Mouse (Mus musculus) heart, embryonic 15.5 days (tissue): Measurements from ENCODE around the gene Kif18b. TPM values are rescaled to one million over a fixed set of nuclear protein-coding genes. Genes with fewer than 3 reads are reported as not detected.

Source experiments
- ATAC-seq: fragments of 200-750 bp; cut with Nextera tagmentation; replicated peaks from 2 replicates; pipeline ENCODE4 v1.8.0; 2017; ENCODE audit warnings: low read depth, moderate TSS enrichment; ENCODE audit not compliant: insufficient number of reproducible peaks, insufficient read depth, low FRiP score
- H3K27ac ChIP-seq: fragments of 300-500 bp; sonication (generic); 2 replicates; pipeline ENCODE4 v1.5.1; 2015; ENCODE audit warnings: mild to moderate bottlenecking, inconsistent platforms
- H3K27me3 ChIP-seq: fragments of 300-500 bp; sonication (generic); 2 replicates; pipeline ENCODE4 v1.6.1; 2015; ENCODE audit warnings: inconsistent platforms
- H3K36me3 ChIP-seq: fragments of 300-500 bp; sonication (generic); 2 replicates; pipeline ENCODE4 v1.6.1; 2015; ENCODE audit warnings: mild to moderate bottlenecking, inconsistent platforms
- H3K4me1 ChIP-seq: fragments of 300-500 bp; sonication (generic); replicated peaks from 2 replicates; pipeline ENCODE4 v1.6.1; 2015; ENCODE audit warnings: inconsistent platforms
- H3K4me2 ChIP-seq: fragments of 300-500 bp; sonication (generic); 2 replicates; pipeline ENCODE4 v1.6.1; 2015; ENCODE audit warnings: inconsistent platforms, mild to moderate bottlenecking, moderate library complexity
- H3K4me3 ChIP-seq: fragments of 300-500 bp; sonication (generic); 2 replicates; pipeline ENCODE4 v1.5.1; 2015; ENCODE audit warnings: mild to moderate bottlenecking, inconsistent platforms
- H3K9ac ChIP-seq: fragments of 300-500 bp; sonication (generic); 2 replicates; pipeline ENCODE4 v1.6.1; 2015; ENCODE audit warnings: mild to moderate bottlenecking, inconsistent platforms
- H3K9me3 ChIP-seq: fragments of 300-500 bp; sonication (generic); replicated peaks from 2 replicates; pipeline ENCODE4 v1.6.1; 2016; ENCODE audit warnings: inconsistent platforms
- WGBS: fragments of 180-500 bp; shearing (Covaris S2); methylation state at CpG from one replicate; pipeline ENCODE4 v1.1.7; 2015; ENCODE audit warnings: mixed read lengths; 5-methylcytosine and 5-hydroxymethylcytosine counted together
- polyA plus RNA-seq: library from polyadenylated mRNA; unstranded; fragments of >200 nt; fragmentation: Nextera tagmentation; extraction: Ambion mirVana; gene quantifications from 2 replicates; pipeline ENCODE4 v1.2.1, GENCODE M21; 2015

The Kif18b gene
- polyA plus RNA-seq, 1 experiment from 2014 or later, result 5.2 TPM

GRCm38 (mm10) chr11:102879558-102879957 lies 45.4 kb downstream of the Kif18b start:
- Histone ChIP-seq H3K36me3 (peaks cover 25% of the 10 kb centered on the region), H3K4me1 (peaks cover 27% of the 10 kb centered on the region), H3K9me3 (no peaks in the 10 kb centered on the region), H3K27ac (no peak overlapping the region), H3K4me3 (no peak overlapping the region; the same call in 1 of the 2 replicates), H3K9ac (no peak overlapping the region), H3K4me2 (peak overlapping the region; percentile 77; the same call in 1 of the 2 replicates), H3K27me3 (no peaks in the 10 kb centered on the region)
- WGBS, result 83% methylated on average over 2 of the region's 2 CpGs
- ATAC-seq, result no peak

DNA sequence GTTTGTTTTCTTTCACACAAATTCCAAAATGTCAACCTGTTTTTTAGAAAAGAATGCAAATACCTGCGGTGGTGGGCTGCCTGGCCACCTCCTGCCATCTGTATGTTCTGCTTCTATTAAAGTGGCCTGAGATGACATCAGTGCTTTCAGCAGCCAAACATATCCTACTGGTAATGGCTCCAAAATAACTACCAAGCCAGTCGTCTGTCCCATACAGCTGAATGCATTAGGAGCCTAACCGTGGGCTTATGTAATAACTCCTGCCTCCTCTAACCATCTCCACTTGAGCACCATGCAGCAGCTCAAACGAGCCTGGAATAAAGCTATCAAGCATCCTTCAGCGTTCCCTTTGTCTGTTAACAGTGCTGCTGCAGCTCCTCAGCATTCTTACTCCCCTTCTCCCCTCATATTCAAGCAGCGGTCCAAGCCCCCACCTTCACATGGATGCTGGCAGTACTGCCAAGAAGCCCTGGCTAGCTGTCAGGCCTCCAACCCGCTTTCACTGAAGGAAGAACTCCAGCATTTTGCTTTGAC lies 50.1 kb downstream of the Kif18b start:
- WGBS, result 81% methylated on average over 7 of the region's 7 CpGs
- Histone ChIP-seq H3K4me2 (no peak overlapping the region), H3K4me1 (peaks cover 8% of the 10 kb centered on the region), H3K36me3 (peaks cover 46% of the 10 kb centered on the region), H3K9me3 (no peaks in the 10 kb centered on the region), H3K9ac (no peak overlapping the region), H3K4me3 (no peak overlapping the region), H3K27ac (no peak overlapping the region), H3K27me3 (no peaks in the 10 kb centered on the region)
- no peak for ATAC-seq

GRCm38 (mm10) chr11:102864272-102864671 lies 60.7 kb downstream of the Kif18b start:
- H3K4me1 ChIP-seq, result peaks cover 5% of the 10 kb centered on the region; the same call in 1 of the 2 replicates
- no peak overlapping the region for H3K4me2 ChIP-seq
- H3K36me3 ChIP-seq, result peaks cover 67% of the 10 kb centered on the region
- ATAC-seq, result no peak
- no peaks in the 10 kb centered on the region for H3K9me3 ChIP-seq
- no peak overlapping the region for H3K27ac ChIP-seq
- H3K9ac ChIP-seq, result no peak overlapping the region
- no peaks in the 10 kb centered on the region for H3K27me3 ChIP-seq
- no peak overlapping the region for H3K4me3 ChIP-seq
- WGBS, result 32% methylated on average over 4 of the region's 4 CpGs

GRCm38 (mm10) chr11:102859933-102860332 lies 65.0 kb downstream of the Kif18b start:
- Histone ChIP-seq H3K4me3 (no peak overlapping the region), H3K27ac (no peak overlapping the region), H3K9me3 (no peaks in the 10 kb centered on the region), H3K36me3 (peaks cover 59% of the 10 kb centered on the region), H3K4me2 (no peak overlapping the region), H3K9ac (no peak overlapping the region), H3K27me3 (no peaks in the 10 kb centered on the region), H3K4me1 (no peaks in the 10 kb centered on the region)
- no peak for ATAC-seq
- 92% methylated on average over 8 of the region's 8 CpGs for WGBS

DNA sequence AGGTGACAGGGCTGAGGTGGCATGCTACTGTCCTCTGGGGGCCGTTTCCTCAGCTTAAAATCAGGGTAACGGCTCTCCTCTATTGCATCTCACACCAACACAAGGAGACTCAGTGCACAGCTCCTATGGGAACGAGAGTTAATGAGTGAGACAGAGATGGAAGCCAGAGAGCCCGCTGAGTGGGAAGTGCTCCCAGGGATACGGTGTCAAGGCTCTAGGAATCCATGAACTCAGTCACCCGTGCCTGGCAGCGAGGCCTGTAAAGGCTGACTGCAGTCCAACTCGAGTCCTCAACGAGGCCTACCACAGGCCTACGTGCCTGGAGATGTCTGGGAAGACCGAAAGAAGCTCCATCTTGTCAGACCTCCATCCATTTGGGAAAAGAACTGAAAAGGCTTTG lies 66.0 kb downstream of the Kif18b start:
- Histone ChIP-seq H3K9me3 (no peaks in the 10 kb centered on the region), H3K27ac (no peak overlapping the region), H3K4me1 (no peaks in the 10 kb centered on the region), H3K4me2 (no peak overlapping the region), H3K4me3 (no peak overlapping the region), H3K36me3 (peaks cover 68% of the 10 kb centered on the region), H3K9ac (no peak overlapping the region), H3K27me3 (no peaks in the 10 kb centered on the region)
- WGBS, result 94% methylated on average over 11 of the region's 11 CpGs
- ATAC-seq, result no peak

DNA sequence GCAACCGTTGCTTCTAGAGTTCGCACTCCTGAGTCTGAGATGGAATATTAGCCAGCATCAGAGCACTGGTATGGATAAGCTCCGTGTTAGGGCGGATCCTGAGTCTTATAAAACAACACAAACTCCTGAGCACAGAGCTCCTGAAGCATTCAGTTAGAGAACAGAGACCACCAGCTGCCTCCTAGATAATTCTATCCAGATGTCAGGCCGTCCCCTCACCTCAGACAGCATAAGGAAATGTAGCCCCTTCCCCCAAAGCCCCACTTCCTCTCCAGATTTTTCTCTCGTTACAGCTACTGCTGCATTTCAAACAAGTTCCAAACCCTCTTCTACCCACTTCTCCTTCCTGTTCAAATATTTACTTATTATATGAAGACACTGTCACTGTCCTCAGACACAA lies 69.0 kb downstream of the Kif18b start:
- no peak for ATAC-seq
- Histone ChIP-seq H3K4me2 (no peak overlapping the region), H3K4me3 (no peak overlapping the region), H3K9me3 (no peaks in the 10 kb centered on the region), H3K27ac (no peak overlapping the region), H3K36me3 (peaks cover 64% of the 10 kb centered on the region), H3K9ac (no peak overlapping the region), H3K4me1 (no peaks in the 10 kb centered on the region), H3K27me3 (no peaks in the 10 kb centered on the region)
- 81% methylated on average over 6 of the region's 6 CpGs for WGBS

Other genes with a start within 250 kb of the Kif18b start
- gene Ccdc43, start 227.3 kb downstream of the Kif18b start, polyA plus RNA-seq, result 30.7 and 33.9 TPM in 2 replicates
- gene Adam11, start 163.7 kb downstream of the Kif18b start, polyA plus RNA-seq, result 5.5 and 6.7 TPM in 2 replicates
- 46.6 and 48.5 TPM in 2 replicates for gene Gjc1, start 105.4 kb downstream of the Kif18b start, polyA plus RNA-seq
- gene Higd1b, start 89.3 kb downstream of the Kif18b start, polyA plus RNA-seq, result 3.3 and 4.3 TPM in 2 replicates
- gene Eftud2, start 44.1 kb downstream of the Kif18b start, polyA plus RNA-seq, result 90.7 and 120 TPM in 2 replicates
- 0.55 and 0.84 TPM in 2 replicates for gene Ccdc103, start 43.9 kb downstream of the Kif18b start, polyA plus RNA-seq
- not detected in 2 replicates for gene Fam187a, start 40.0 kb downstream of the Kif18b start, polyA plus RNA-seq
- gene Gfap, start 24.2 kb downstream of the Kif18b start, polyA plus RNA-seq, result 0.11 and 0.44 TPM in 2 replicates
- 0.47 and 0.61 TPM in 2 replicates for gene C1ql1, start 21.6 kb upstream of the Kif18b start, polyA plus RNA-seq
- gene Nmt1, start 103.1 kb upstream of the Kif18b start, polyA plus RNA-seq, result 39.1 and 47.8 TPM in 2 replicates
- gene Dcakd, start 103.2 kb upstream of the Kif18b start, polyA plus RNA-seq, result 64.8 and 89.4 TPM in 2 replicates
- gene Plcd3, start 176.5 kb upstream of the Kif18b start, polyA plus RNA-seq, result 11.0 and 11.8 TPM in 2 replicates
- 18.5 and 23.7 TPM in 2 replicates for gene Acbd4, start 176.6 kb upstream of the Kif18b start, polyA plus RNA-seq
- 2.6 and 3.0 TPM in 2 replicates for gene Hexim1, start 191.1 kb upstream of the Kif18b start, polyA plus RNA-seq
- gene Hexim2, start 207.3 kb upstream of the Kif18b start, polyA plus RNA-seq, result 5.5 and 6.4 TPM in 2 replicates
- 1.5 and 4.6 TPM in 2 replicates for gene Fmnl1, start 246.0 kb upstream of the Kif18b start, polyA plus RNA-seq